Mouse (Mus musculus) hindlimb bud, embryonic 11.5 days (tissue): ENCODE measurements around the gene Ggta1.

Experiments
- DNase-seq: peaks from one replicate; pipeline ENCODE4 v3.0.0-alpha.2; 2012; ENCODE audit warnings: low read depth, low spot score; ENCODE audit errors: extremely low spot score

Gene Ggta1

GRCm38 (mm10) chr2:35491151-35491550 lies 28.1 kb upstream of the Ggta1 start:
- DNase-seq, result no peak

GRCm38 (mm10) chr2:35490458-35491111 lies 27.6 kb upstream of the Ggta1 start:
- no peak for DNase-seq

GRCm38 (mm10) chr2:35487700-35488099 lies 24.7 kb upstream of the Ggta1 start:
- DNase-seq, result no peak

- DNase-seq, result no peak
These were observed 24.1 kb upstream of the Ggta1 start for GRCm38 (mm10) chr2:35486981-35487655.

GRCm38 (mm10) chr2:35484102-35484501 lies 21.1 kb upstream of the Ggta1 start:
- no peak for DNase-seq

GRCm38 (mm10) chr2:35483402-35483801 lies 20.4 kb upstream of the Ggta1 start:
- no peak for DNase-seq

GRCm38 (mm10) chr2:35481322-35481990 lies 18.4 kb upstream of the Ggta1 start:
- no peak for DNase-seq

GRCm38 (mm10) chr2:35480073-35480472 lies 17.0 kb upstream of the Ggta1 start:
- no peak for DNase-seq

- no peak for DNase-seq
These were observed 15.7 kb upstream of the Ggta1 start for GRCm38 (mm10) chr2:35478812-35479122.

- no peak for DNase-seq
These were observed 15.2 kb upstream of the Ggta1 start for GRCm38 (mm10) chr2:35477999-35478811.

GRCm38 (mm10) chr2:35477321-35477720 lies 14.3 kb upstream of the Ggta1 start:
- no peak for DNase-seq

- DNase-seq, result no peak
These were observed 11.9 kb upstream of the Ggta1 start for GRCm38 (mm10) chr2:35474916-35475315.

GRCm38 (mm10) chr2:35469266-35469665 lies 6.2 kb upstream of the Ggta1 start:
- no peak for DNase-seq

- DNase-seq, result no peak
These were observed 5.2 kb upstream of the Ggta1 start for GRCm38 (mm10) chr2:35468276-35468675.

- DNase-seq, result no peak
These were observed 4.8 kb upstream of the Ggta1 start for GRCm38 (mm10) chr2:35467855-35468254.

- no peak for DNase-seq
These were observed 2.6 kb upstream of the Ggta1 start for GRCm38 (mm10) chr2:35465677-35466076.

- no peak for DNase-seq
These were observed 1.5 kb upstream of the Ggta1 start for GRCm38 (mm10) chr2:35464548-35464947.

GRCm38 (mm10) chr2:35464089-35464534 lies 1.1 kb upstream of the Ggta1 start:
- DNase-seq, result no peak

- DNase-seq, result no peak
These were observed 499 bp upstream of the Ggta1 start for GRCm38 (mm10) chr2:35463372-35464088.

- DNase-seq, result no peak
These were observed 852 bp downstream of the Ggta1 start for GRCm38 (mm10) chr2:35461971-35462787.
